Mouse (Mus musculus) kidney, embryonic 14.5 days (tissue): ENCODE measurements around the gene Mtus2. TPM values are rescaled to one million over a fixed set of nuclear protein-coding genes. Genes with fewer than 3 reads are reported as not detected.

Source experiments
- ATAC-seq: fragments of 200-750 bp; cut with Nextera tagmentation; 2 replicates; pipeline ENCODE4 v1.8.0; 2017; ENCODE audit warnings: moderate number of reproducible peaks, mild to moderate bottlenecking, moderate TSS enrichment, moderate library complexity; ENCODE audit not compliant: low FRiP score, low TSS enrichment
- H3K27ac ChIP-seq: fragments of 300-500 bp; sonication (generic); 2 replicates; pipeline ENCODE4 v1.5.1; 2014; ENCODE audit warnings: low read depth, mild to moderate bottlenecking, low read length, moderate library complexity, mixed read lengths
- H3K27me3 ChIP-seq: fragments of 300-500 bp; sonication (generic); 2 replicates; pipeline ENCODE4 v1.6.1; 2014; ENCODE audit warnings: mild to moderate bottlenecking, low read length; ENCODE audit not compliant: control insufficient read depth, insufficient read depth
- H3K36me3 ChIP-seq: fragments of 300-500 bp; sonication (generic); 2 replicates; pipeline ENCODE4 v1.6.1; 2014; ENCODE audit warnings: low read length, mixed read lengths; ENCODE audit not compliant: control insufficient read depth, insufficient read depth
- H3K4me1 ChIP-seq: fragments of 300-500 bp; sonication (generic); 2 replicates; pipeline ENCODE4 v1.6.1; 2014; ENCODE audit warnings: low read length, mixed read lengths; ENCODE audit not compliant: control insufficient read depth, insufficient read depth
- H3K4me2 ChIP-seq: fragments of 300-500 bp; sonication (generic); replicated peaks from 2 replicates; pipeline ENCODE4 v1.6.1; 2014; ENCODE audit warnings: low read depth, mild to moderate bottlenecking, low read length
- H3K4me3 ChIP-seq: fragments of 300-500 bp; sonication (generic); 2 replicates; pipeline ENCODE4 v1.5.1; 2014; ENCODE audit warnings: mild to moderate bottlenecking, low read length
- H3K9ac ChIP-seq: fragments of 300-500 bp; sonication (generic); 2 replicates; pipeline ENCODE4 v1.6.1; 2014; ENCODE audit warnings: low read depth, mild to moderate bottlenecking, low read length, moderate library complexity
- H3K9me3 ChIP-seq: fragments of 300-500 bp; sonication (generic); 2 replicates; pipeline ENCODE4 v1.6.1; 2016; ENCODE audit warnings: low read length; ENCODE audit not compliant: control insufficient read depth
- WGBS: fragments of 180-500 bp; shearing (Covaris S2); extraction: QIAGEN DNeasy Blood & Tissue Kit; methylation state at CpG from one replicate; pipeline ENCODE4 v1.1.7; 2014; 5-methylcytosine and 5-hydroxymethylcytosine counted together
- polyA plus RNA-seq: library from polyadenylated mRNA; unstranded; fragments of >200 nt; fragmentation: Nextera tagmentation; extraction: Ambion mirVana; gene quantifications from 2 replicates; pipeline ENCODE4 v1.2.1, GENCODE M21; 2014

Gene Mtus2
- polyA plus RNA-seq = 2.3 and 3.3 TPM in 2 replicates

DNA sequence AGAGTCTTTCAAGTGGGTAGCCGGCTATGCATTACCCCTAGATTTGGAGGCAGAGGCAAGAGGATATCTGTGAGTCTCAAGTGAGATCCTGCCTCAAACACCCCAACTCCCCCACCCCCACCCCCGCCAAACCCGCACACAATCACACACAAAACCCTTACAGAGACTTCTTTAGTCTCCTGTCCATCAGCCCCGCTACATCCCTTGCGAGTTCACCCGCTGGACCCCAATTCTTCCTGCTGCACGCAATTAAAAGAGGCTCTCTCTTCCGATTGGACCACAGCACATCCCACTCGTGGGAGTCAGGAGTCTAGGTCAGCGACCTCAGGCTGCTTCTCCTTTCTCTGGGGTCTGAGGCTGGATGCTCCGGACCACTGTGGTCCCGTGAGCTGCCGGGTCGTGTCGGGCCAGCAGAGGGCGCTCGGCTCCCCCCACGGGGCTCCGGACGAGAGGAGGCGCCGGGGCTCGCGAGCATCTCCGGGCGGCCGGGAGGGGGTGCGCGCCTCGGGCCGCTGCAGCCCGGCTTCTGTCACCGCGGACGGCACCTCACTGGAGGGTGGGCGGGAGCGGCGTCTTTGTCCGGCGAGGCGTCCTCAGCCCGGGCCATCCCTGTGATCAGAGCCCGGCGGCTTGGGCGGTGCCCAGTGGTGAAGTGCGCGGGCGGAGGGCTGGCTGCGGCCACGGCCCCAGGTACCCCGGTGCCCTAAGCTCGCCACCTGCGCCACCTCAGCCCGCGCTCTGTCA lies at the start of gene Mtus2:
Gene Mtus2 (plus strand): TSS at position 500 of the 744 bp plus-strand sequence.
- H3K36me3 ChIP-seq = no peaks in the 10 kb centered on the region
- peaks cover 4% of the 10 kb centered on the region; the same call in 1 of the 2 replicates for H3K4me1 ChIP-seq
- H3K4me3 ChIP-seq = peak within 1 kb of the TSS; percentile 51
- under 1% methylated on average over 55 of the region's 55 CpGs for WGBS
- H3K27ac ChIP-seq = no peak within 1 kb of the TSS
- H3K27me3 ChIP-seq = peaks cover 38% of the 10 kb centered on the region
- ATAC-seq = peak; percentile 94
- H3K9me3 ChIP-seq = no peaks in the 10 kb centered on the region
- peak within 1 kb of the TSS; percentile 95 for H3K4me2 ChIP-seq
- peak within 1 kb of the TSS; percentile 34 for H3K9ac ChIP-seq

GRCm38 (mm10) chr5:147907851-147908250 lies 49.3 kb upstream of the Mtus2 start:
- Histone ChIP-seq H3K27ac (no peak overlapping the region), H3K9me3 (no peaks in the 10 kb centered on the region), H3K9ac (no peak overlapping the region), H3K36me3 (no peaks in the 10 kb centered on the region), H3K4me1 (no peaks in the 10 kb centered on the region), H3K4me2 (no peak overlapping the region), H3K27me3 (no peaks in the 10 kb centered on the region), H3K4me3 (no peak overlapping the region)
- WGBS = 53% methylated on average over 8 of the region's 8 CpGs
- no peak for ATAC-seq

- no peak overlapping the region for H3K4me3 ChIP-seq
- H3K27ac ChIP-seq = no peak overlapping the region
- H3K36me3 ChIP-seq = no peaks in the 10 kb centered on the region
- 78% methylated on average over 12 of the region's 12 CpGs for WGBS
- 0 out of 2 replicates have a peak, but pooled peaks cover 6% of the 10 kb centered on the region for H3K4me1 ChIP-seq
- no peak for ATAC-seq
- no peak overlapping the region for H3K9ac ChIP-seq
- no peaks in the 10 kb centered on the region for H3K27me3 ChIP-seq
- H3K4me2 ChIP-seq = no peak overlapping the region
- H3K9me3 ChIP-seq = no peaks in the 10 kb centered on the region
Observed at GRCm38 (mm10) chr5:147910807-147911509, 46.2 kb upstream of the Mtus2 start.

- Histone ChIP-seq H3K27me3 (no peaks in the 10 kb centered on the region), H3K4me2 (no peak overlapping the region), H3K27ac (no peak overlapping the region), H3K4me3 (no peak overlapping the region), H3K36me3 (no peaks in the 10 kb centered on the region), H3K9ac (no peak overlapping the region), H3K9me3 (no peaks in the 10 kb centered on the region), H3K4me1 (0 out of 2 replicates have a peak, but pooled peaks cover 6% of the 10 kb centered on the region)
- no peak for ATAC-seq
- 77% methylated on average over 5 of the region's 5 CpGs for WGBS
Observed at GRCm38 (mm10) chr5:147911744-147912143, 45.4 kb upstream of the Mtus2 start.

GRCm38 (mm10) chr5:147913241-147913842 lies 43.8 kb upstream of the Mtus2 start:
- H3K9me3 ChIP-seq = no peaks in the 10 kb centered on the region
- no peaks in the 10 kb centered on the region for H3K27me3 ChIP-seq
- H3K36me3 ChIP-seq = no peaks in the 10 kb centered on the region
- ATAC-seq = peak; percentile 79
- H3K27ac ChIP-seq = peak overlapping the region; percentile 27; the same call in 1 of the 2 replicates
- WGBS = 19% methylated on average over 14 of the region's 14 CpGs
- H3K4me2 ChIP-seq = 0 out of 2 replicates have a peak overlapping the region, but pooled peaks have one; percentile 13
- 0 out of 2 replicates have a peak, but pooled peaks cover 6% of the 10 kb centered on the region for H3K4me1 ChIP-seq
- no peak overlapping the region for H3K4me3 ChIP-seq
- no peak overlapping the region; the same call in 1 of the 2 replicates for H3K9ac ChIP-seq

GRCm38 (mm10) chr5:147915038-147915566 lies 42.0 kb upstream of the Mtus2 start:
- Histone ChIP-seq H3K36me3 (no peaks in the 10 kb centered on the region), H3K4me2 (no peak overlapping the region), H3K27me3 (no peaks in the 10 kb centered on the region), H3K9me3 (no peaks in the 10 kb centered on the region), H3K9ac (no peak overlapping the region), H3K4me1 (0 out of 2 replicates have a peak, but pooled peaks cover 6% of the 10 kb centered on the region), H3K4me3 (no peak overlapping the region), H3K27ac (no peak overlapping the region)
- no peak for ATAC-seq
- 59% methylated on average over 6 of the region's 6 CpGs for WGBS

- no peak overlapping the region for H3K4me2 ChIP-seq
- no peak overlapping the region for H3K27ac ChIP-seq
- WGBS = 87% methylated on average over 9 of the region's 9 CpGs
- no peak overlapping the region for H3K4me3 ChIP-seq
- no peaks in the 10 kb centered on the region for H3K9me3 ChIP-seq
- no peaks in the 10 kb centered on the region for H3K27me3 ChIP-seq
- no peak for ATAC-seq
- no peaks in the 10 kb centered on the region for H3K36me3 ChIP-seq
- no peak overlapping the region for H3K9ac ChIP-seq
- H3K4me1 ChIP-seq = 0 out of 2 replicates have a peak, but pooled peaks cover 6% of the 10 kb centered on the region
Observed at GRCm38 (mm10) chr5:147916171-147916570, 40.9 kb upstream of the Mtus2 start.

GRCm38 (mm10) chr5:147918044-147918846 lies 38.9 kb upstream of the Mtus2 start:
- Histone ChIP-seq H3K27me3 (no peaks in the 10 kb centered on the region), H3K27ac (peak overlapping the region; percentile 8; the same call in 1 of the 2 replicates), H3K4me1 (0 out of 2 replicates have a peak, but pooled peaks cover 6% of the 10 kb centered on the region), H3K9ac (no peak overlapping the region), H3K9me3 (no peaks in the 10 kb centered on the region), H3K4me3 (no peak overlapping the region), H3K4me2 (no peak overlapping the region), H3K36me3 (no peaks in the 10 kb centered on the region)
- no peak for ATAC-seq
- 72% methylated on average over 17 of the region's 17 CpGs for WGBS
